Mouse (Mus musculus) thymus, adult 2 months (tissue): Measurements from ENCODE around the gene Hsf2bp.

ENCODE experiments used
- CTCF ChIP-seq: fragments of 200-500 bp; IDR thresholded peaks from 2 replicates; pipeline ENCODE4 v1.5.1; 2012; ENCODE audit warnings: mild to moderate bottlenecking, control low read depth, low read length, moderate library complexity, borderline replicate concordance; ENCODE audit not compliant: control insufficient read depth, poor library complexity, insufficient read depth; ENCODE audit errors: extremely low read depth
- POLR2A ChIP-seq: fragments of 200-500 bp; IDR thresholded peaks from 2 replicates; pipeline ENCODE4 v1.6.1; 2012; ENCODE audit warnings: mild to moderate bottlenecking, low read length, control low read depth, moderate library complexity; ENCODE audit not compliant: control insufficient read depth, poor library complexity, insufficient read depth; ENCODE audit errors: extremely low read depth

DNA sequence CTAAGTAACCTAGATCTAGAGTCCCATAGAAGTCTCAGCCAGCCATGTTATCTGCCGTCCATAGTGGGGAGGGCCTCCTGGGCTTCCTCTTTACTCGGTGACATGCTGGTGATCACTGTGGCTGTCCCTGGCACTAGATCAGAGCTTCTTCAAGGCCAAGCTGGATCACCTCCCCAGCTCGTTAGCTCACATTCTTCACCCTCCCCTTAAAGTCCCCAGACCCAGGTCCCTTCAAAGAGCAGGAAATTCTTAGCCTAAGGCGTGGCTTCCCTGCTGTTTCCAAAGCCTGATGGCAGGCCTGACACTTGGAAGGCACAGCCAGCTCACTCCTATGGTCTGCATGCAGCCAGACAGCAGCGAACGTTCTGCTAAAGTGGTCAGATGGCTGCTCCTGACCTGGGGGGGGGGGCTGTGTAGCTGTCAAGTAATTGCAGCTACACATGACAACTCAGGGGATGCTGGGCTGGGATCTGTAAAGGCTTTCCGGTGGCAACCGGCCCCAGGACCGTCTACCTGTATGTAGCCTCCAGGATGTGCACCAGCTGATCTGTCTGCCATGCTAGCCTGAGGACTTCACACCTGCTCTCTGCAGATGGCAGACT, 115.5 kb downstream of the Hsf2bp start:
- TF ChIP-seq POLR2A = no peak
- TF ChIP-seq CTCF = no peak
